Mouse (Mus musculus): ENCODE results near the gene Tcp11l2. TPM values are rescaled to one million over a fixed set of nuclear protein-coding genes. Genes with fewer than 3 reads are reported as not detected.

The Tcp11l2 gene
- polyA plus RNA-seq, 1 experiment, result 36.2 TPM

DNA sequence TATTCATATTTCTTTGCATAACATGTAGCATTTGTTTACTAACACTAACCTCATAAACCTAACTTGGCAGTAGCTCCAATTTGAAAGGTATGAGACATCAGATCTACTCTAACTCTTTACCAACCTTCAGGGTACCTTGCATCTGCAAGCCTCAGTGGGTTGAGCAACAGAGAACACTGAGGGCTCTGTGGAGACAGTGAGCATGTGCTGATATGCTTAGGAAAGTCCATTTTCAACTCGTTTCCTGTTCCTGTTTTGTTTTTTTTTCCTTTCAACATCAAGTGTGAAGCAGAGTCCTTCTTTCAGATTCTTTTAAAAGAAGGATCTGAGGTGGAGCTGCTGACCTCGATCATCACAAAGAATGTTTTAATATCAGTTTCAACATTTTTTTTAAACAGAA is 20.3 kb upstream of the Tcp11l2 start:
- no peak for DNase-seq (ENCODE audit: low read depth)

DNA sequence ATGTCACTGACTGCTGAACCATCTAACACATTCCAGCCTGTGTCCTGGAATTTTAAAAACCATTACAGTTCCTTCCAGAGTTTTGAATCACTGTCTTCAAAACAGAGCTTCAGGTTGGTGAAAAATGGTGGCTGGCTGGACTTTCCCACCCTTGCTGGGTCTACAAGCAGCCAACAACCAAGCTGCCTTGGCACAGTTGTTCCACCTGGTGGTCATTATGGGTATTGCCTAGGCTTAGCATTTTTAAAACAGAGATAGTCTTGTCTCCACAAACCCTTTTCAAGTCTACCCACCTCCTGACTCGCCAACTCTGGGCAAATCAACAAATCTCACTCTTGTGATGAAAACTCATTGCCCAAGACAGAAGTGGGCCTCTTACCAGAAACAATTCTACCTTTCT is 17.9 kb upstream of the Tcp11l2 start:
- DNase-seq (ENCODE audit: low read depth), result no peak

DNA sequence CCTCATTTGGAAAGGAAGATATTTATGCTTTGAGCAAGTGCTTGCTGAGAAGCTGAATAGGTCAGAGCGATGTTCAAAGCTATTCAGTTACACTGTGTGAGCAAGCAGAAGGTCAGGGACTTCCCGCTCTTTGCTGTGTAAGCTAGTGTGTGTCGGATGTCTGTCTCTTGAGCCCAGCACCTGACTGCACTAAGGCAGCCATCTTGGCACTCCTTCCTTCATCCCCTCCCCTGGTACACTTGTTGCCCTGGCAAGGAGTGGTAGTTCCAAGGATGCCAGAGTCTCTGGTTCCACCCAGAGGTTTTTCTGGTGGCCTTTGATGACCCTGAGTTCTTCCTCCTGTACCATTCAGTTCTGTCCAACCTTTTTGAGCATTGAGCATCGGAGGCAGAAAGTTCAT is 16.4 kb upstream of the Tcp11l2 start:
- no peak for DNase-seq (ENCODE audit: low read depth)

DNA sequence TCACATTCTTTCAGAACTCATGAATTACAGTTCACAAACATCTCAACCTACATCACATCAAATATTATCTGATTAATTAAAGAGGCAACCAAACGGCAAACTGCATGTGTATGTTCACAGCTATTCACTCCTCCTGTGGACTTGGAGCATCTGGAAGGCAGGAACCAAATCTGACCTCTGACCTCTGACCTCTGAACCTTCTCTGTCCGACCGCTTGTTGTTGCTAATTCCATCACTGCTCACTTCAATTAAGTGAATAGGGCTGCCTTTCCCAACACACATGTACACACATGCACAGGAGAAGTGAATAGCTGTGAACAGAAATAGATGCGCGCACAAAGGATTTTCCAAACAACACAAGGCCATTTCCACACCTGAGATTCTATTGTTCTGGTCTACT is 14.3 kb upstream of the Tcp11l2 start:
- no peak for DNase-seq (ENCODE audit: low read depth)

- DNase-seq (ENCODE audit: low read depth), result no peak
Measured at GRCm38 (mm10) chr10:84562567-84563554, 13.6 kb upstream of the Tcp11l2 start.

- no peak for DNase-seq (ENCODE audit: low read depth)
Measured at GRCm38 (mm10) chr10:84564427-84564826, 12.0 kb upstream of the Tcp11l2 start.

GRCm38 (mm10) chr10:84571052-84571639 is 5.3 kb upstream of the Tcp11l2 start:
- no peak for DNase-seq (ENCODE audit: low read depth)

DNA sequence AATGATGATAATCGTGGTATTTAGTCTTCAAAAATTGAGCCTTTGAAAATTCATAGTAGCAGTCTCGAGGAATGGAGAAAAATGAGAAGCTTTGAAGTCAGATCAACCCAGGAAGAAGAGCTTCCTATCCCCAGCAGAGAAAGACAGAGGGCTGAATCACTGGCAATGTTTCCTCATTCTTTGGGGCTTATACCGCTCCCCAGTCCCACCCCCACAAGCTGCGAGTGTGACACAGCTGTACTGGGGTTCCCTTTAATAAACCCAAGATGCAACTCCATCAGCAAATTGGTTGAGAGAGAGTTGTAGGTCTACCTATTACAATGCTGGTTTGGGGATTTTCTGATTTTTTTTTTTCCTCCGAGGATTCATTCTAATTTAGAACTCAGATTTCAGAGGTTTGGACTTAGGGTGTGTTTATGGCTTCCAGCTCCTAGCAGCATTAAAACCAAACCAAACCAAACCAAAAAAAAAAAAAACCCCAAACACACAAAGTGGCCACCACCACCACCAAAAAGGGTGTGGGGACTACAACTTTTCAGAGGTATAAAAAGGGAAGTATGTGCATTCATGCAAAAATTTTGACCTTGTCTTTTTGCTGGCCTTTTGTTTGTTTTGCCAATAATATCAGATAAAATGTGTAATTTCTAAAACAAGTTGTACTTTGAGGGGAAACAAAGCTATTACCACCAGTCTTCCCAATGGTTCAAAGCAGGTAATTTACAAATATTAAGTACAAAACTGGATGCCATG is 2.6 kb upstream of the Tcp11l2 start:
- no peak for DNase-seq (ENCODE audit: low read depth)

GRCm38 (mm10) chr10:84576029-84576394 is 414 bp upstream of the Tcp11l2 start:
- DNase-seq (ENCODE audit: low read depth), result peak; percentile 47

GRCm38 (mm10) chr10:84577071-84577727 is 773 bp downstream of the Tcp11l2 start:
- DNase-seq (ENCODE audit: low read depth), result peak; percentile 42

DNA sequence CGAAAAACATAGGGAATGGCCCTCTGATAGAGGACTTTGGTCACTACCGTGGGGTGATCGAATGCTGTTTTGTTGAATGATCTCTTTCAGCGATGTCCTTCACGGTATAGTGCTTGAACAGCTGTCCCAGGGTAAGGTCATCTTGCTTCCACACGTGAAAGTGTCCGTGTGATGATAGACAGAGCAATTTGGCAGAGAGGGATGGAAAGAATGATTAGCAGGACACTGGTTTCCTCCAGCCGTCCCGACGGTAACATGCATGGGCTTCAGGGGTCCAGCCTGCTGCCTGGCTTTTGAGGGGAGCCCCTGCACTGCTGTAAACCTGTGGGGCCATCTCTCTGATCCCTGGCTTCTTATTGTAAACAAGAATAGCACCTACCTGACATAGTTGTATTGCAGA is 2.3 kb downstream of the Tcp11l2 start:
- DNase-seq (ENCODE audit: low read depth), result no peak

DNA sequence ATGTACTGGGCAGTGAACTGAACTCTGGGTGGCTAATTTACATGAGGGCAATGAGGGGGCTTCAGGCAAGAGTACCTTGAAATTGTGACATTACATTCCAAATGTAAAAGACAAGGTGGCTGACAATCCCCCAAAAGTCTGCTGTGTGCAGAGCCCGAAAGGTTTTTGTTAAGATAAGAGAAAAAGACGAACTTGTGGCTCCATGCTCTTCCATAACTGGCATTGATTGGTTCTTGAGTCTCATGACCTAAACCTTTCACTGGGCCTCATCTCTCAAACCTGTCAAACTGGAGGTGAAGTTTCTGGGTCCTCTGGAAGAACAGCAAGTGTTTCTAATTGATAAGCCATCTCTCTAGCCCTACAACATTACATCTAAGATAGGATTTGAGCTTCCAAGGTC is 3.1 kb downstream of the Tcp11l2 start:
- DNase-seq (ENCODE audit: low read depth), result no peak

GRCm38 (mm10) chr10:84581191-84581590 is 4.8 kb downstream of the Tcp11l2 start:
- no peak for DNase-seq (ENCODE audit: low read depth)

- no peak for DNase-seq (ENCODE audit: low read depth)
Measured at GRCm38 (mm10) chr10:84582236-84582635, 5.8 kb downstream of the Tcp11l2 start.

GRCm38 (mm10) chr10:84584451-84585293 is 8.2 kb downstream of the Tcp11l2 start:
- DNase-seq (ENCODE audit: low read depth), result no peak

DNA sequence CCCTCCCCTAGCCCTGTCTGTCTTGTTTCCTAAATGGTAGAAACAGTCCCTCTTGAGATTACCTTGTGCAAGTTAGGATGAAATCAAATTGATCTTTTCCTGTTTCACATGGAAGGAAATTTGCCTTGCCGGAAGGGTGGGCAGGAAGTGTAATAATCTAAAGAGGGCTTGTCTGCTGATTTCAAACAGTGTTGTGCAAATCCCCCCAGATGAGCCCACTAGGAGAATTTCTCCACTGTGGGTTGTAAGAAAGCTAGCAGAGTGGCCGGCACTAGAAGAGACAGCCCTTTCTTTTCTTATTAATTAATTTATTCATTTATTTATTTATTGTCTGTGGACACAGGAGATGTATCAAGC is 8.8 kb downstream of the Tcp11l2 start:
- no peak for DNase-seq (ENCODE audit: low read depth)

DNA sequence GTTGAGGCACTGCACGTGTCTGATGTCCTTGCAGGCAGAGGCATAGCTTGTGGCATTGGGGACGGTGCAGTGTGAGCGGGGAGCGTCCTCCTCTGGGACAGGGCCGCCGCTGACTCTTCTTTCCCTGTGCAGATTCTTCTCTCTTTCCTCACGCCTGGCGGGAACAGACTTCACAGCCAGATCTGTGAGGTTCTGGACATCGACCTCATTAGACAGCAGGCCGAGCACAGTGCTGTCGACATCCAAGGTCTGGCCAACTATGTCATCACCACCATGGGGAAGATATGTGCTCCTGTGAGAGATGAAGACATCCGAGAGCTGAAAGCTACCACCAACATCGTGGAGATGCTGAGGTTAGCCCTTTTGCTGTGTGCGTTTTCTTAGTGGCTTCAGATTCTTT is 14.5 kb downstream of the Tcp11l2 start:
- no peak for DNase-seq (ENCODE audit: low read depth)

DNA sequence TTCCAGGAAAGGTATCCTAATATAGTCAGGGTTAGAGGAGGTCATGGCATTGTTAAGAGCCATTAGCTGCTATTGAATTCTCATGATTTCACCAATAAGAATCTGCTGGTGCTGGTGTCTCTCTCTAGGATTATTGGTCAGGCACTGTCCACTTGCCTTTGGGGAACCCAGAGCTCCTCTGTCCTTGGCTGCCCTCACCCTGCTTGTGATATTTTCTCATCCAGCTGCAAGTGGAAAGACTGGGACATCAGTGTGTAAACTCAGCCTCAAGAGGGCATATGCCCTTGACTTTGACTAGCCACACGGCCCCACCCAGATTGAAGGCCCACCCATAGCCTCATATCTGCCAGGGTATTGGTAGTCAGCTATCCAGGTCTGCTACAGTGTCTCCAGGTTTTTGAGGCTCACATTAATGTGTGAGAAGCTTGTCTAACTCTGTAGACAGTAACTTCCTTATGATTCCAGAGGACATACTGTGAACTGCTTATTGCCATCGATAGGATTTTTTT is 15.3 kb downstream of the Tcp11l2 start:
- DNase-seq (ENCODE audit: low read depth), result no peak

DNA sequence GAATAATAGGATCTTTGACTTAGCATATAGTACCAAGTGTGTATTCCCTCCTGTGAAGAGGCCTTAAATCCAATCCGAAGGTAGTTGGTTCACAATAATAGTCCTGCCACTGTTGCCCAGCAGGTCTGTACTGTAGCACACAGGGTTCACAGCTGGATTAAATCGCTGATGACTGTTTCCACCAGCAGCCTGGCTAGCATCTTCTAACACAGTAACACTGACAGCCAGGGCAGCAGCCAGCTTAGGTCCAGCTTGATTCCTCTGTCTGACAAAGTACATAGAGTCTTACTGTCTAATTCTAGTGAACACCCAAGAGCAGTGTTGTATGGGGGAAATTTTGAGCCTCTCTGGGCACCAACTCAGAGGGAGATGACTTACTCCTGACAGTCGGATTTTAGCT is 16.3 kb downstream of the Tcp11l2 start:
- DNase-seq (ENCODE audit: low read depth), result no peak

GRCm38 (mm10) chr10:84597127-84597785 is 20.8 kb downstream of the Tcp11l2 start:
- DNase-seq (ENCODE audit: low read depth), result no peak
